Mouse (Mus musculus) embryo, embryonic 10 days (tissue): ENCODE data around the gene Egr4.

Experiments
- DNase-seq: peaks from one replicate; pipeline ENCODE4 v3.0.0-alpha.2; 2015; ENCODE audit warnings: low spot score

Gene Egr4

DNA sequence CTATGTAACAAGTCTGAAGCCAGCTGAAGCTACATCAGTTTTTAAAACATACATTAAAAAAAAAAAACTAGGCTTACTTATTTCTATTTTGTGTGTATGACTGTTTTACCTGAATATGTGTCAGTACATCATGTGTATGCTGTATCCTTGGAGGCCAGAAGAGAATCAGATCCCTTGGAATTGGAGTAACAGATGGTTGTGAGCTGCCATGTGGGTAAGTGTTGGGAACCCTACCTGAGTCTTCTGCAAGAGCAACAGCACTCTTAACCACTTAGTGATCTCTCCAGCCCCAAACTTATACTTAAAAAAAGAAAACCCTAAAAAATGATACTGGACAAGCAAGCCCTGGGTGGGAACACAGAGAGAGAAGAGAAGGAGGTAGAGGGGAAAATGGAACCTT, 16.4 kb downstream of the Egr4 start:
- DNase-seq = no peak

DNA sequence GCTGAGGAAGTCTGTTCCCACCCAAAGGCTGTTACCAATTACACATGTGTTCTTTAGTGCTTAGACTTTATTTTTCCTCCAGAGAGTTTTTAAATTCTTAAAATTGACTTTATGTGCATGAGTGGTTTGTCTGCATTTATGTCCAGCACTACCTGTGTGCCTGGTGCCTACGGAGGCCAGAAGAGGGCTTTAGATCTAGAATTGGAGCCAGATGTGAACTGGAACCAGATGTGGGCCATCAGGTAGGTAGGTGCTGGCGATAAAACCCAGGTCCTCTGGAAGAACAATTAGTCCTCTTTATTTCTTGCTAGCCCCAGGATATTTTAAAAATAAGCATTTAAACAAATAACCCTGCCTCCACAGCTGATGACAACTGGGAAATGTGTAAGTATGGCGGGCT, 21.8 kb downstream of the Egr4 start:
- DNase-seq = no peak

- DNase-seq = no peak
Observed at GRCm38 (mm10) chr6:85490252-85490651, 23.1 kb downstream of the Egr4 start.

GRCm38 (mm10) chr6:85489717-85490116, 23.7 kb downstream of the Egr4 start:
- DNase-seq = no peak

- DNase-seq = peak; percentile 39
Observed at GRCm38 (mm10) chr6:85488510-85488909, 24.9 kb downstream of the Egr4 start.

DNA sequence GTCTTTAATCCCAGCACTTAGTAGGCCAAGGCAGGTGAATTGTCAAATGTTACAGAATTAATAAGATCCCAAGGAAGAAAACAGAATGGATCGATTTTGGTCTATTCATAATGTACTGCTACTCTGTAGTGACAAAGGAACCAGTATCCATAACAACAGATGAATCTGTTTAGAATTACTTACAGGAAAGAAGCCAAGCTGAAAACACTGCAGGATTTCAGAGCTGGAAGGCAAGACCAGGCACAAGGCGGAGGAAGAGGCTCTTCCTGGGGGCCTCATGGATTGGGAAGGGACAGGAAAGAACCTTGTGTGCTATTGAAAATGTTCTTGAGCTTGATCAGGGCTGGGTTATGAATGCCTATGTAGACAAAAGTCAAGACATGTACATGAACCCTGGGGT, 27.7 kb downstream of the Egr4 start:
- no peak for DNase-seq

DNA sequence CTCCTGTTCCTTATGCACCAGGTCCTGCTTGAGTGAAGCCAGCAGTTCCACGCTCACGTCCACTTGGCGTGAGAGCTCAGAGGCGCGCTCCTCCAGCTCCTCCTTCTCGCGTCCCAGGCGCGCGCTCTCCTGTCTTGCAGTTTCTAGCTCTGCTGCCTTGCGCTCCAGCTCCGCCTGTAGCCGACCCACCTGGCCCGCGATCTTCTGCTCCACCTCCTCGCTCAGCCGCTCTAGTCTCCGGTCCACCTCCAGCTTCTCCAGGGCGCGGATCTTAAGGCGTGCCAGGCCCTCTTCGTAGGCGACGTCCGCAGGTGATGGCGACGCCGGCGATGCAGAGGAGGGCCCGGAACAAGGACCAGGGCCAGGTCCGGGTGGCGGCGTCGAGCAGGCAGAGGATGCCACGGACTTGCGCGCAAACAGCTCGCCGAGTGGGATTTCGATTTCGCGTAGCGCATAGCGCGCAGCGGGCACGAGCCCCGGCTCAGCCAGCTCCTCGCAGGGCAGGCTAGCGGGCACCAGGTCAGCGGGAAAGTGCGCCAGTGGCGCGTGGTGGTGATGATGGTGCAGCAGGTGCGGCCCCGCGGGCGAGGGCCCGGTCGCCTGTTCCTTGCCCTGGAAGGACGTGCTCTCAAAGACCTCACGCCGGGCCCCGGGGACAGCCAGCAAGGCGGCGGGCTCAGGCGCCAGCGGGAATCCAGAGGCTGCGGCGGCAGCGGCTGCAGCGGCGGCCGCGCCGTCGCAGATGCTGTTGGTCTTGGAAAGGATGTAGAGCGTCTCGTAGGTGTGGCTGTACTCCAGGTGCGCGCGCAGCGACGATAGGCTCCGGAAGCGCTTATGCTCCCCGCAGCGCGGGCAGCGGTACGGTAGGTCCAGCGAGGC, 29.3 kb downstream of the Egr4 start:
- peak; percentile 24 for DNase-seq

DNA sequence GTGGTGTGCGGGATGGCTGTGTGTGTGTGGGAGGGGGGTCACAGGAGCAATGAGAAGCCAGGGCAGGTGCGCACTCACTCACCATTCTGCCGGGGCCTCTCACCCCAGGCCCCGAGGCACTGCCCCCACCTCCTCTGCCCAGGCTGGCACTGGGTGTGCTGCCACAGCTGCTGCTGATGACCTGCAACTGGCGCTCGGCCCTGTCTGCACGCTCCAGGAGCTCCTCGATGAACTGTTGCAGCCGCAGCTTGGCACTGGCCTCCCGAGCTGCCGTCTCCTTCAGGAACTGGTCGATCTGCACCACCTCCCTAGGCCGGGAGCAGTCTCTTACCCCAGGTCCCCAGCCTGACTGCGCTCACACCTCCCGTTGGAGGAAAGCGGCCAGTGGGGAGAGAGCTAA, 32.7 kb downstream of the Egr4 start:
- no peak for DNase-seq

DNA sequence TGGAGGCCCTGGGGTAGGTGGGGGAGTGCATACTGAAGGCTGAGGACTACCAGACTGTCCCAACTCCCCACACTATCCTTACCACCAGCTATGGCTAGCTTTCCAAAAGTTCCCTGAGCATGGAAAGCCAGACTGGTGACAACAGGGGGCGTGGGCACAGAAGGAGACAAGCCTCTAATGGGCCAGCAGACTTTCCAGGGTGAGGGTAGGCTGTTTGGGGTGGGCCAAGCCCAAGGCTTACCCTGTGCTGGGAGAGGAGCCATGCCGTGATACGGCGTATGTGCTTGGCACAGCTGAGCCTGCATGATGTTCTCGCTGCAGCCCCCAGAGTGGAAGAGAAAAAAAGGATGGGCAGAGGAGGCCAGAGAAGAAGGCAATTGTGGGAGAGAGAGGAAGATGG, 33.4 kb downstream of the Egr4 start:
- DNase-seq = no peak

- no peak for DNase-seq
Observed at GRCm38 (mm10) chr6:85478416-85478815, 35.0 kb downstream of the Egr4 start.

GRCm38 (mm10) chr6:85477366-85477917, 35.9 kb downstream of the Egr4 start:
- peak; percentile 63 for DNase-seq

- DNase-seq = no peak
Observed at GRCm38 (mm10) chr6:85475581-85475980, 37.8 kb downstream of the Egr4 start.

DNA sequence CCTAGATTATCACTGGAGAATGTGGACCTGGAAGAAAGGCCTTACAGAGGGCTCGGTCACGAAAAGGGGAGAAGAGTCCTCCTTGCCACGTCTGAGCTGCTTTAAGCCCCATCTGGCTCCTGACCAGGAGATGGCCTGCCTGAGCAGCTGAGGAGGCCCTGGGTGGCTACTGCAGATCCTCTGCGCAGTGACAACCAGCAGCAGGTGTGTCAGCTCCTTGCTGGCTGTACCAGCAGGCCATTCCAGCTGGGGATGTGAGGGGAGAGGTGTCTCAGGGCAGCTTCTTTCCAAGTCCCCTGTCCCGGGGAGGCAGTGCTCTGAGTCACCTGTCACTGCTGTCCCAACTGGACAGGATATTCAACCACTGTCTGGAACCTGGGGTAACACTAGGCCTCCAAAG, 40.8 kb downstream of the Egr4 start:
- no peak for DNase-seq

GRCm38 (mm10) chr6:85471962-85472361, 41.4 kb downstream of the Egr4 start:
- DNase-seq = no peak

- no peak for DNase-seq
Observed at GRCm38 (mm10) chr6:85469660-85470430, 43.5 kb downstream of the Egr4 start.

- peak; percentile 22 for DNase-seq
Observed at GRCm38 (mm10) chr6:85465381-85465780, 48.0 kb downstream of the Egr4 start.
